Mouse (Mus musculus): ENCODE results near the gene Sept9. TPM values are rescaled to one million over a fixed set of nuclear protein-coding genes. Genes with fewer than 3 reads are reported as not detected.
A peak's percentile ranks its signal among the peaks of the same experiment; 100 is the strongest.

Sept9 gene
- polyA plus RNA-seq, 1 experiment from 2014 or later = 135 TPM

GRCm38 (mm10) chr11:117204606-117205005 lies 5.1 kb downstream of the Sept9 start:
- H3K9ac ChIP-seq = no peak overlapping the region
- H3K4me3 ChIP-seq = no peak overlapping the region
- H3K36me3 ChIP-seq = no peaks in the 10 kb centered on the region
- ATAC-seq (ENCODE audit: insufficient number of reproducible peaks, low FRiP score, low TSS enrichment, low read depth) = no peak
- peaks cover 2% of the 10 kb centered on the region; the same call in 1 of the 2 replicates for H3K27me3 ChIP-seq
- H3K27ac ChIP-seq = no peak overlapping the region
- H3K4me1 ChIP-seq = peaks cover 79% of the 10 kb centered on the region
- 86% methylated on average over 8 of the region's 8 CpGs for WGBS
- H3K9me3 ChIP-seq = no peaks in the 10 kb centered on the region
- H3K4me2 ChIP-seq = no peak overlapping the region

GRCm38 (mm10) chr11:117205042-117205441 lies 5.6 kb downstream of the Sept9 start:
- 61% methylated on average over 6 of the region's 6 CpGs for WGBS

GRCm38 (mm10) chr11:117205447-117205846 lies 6.0 kb downstream of the Sept9 start:
- H3K4me3 ChIP-seq = no peak overlapping the region
- no peaks in the 10 kb centered on the region for H3K36me3 ChIP-seq
- H3K4me2 ChIP-seq = no peak overlapping the region
- no peaks in the 10 kb centered on the region for H3K27me3 ChIP-seq
- 80% methylated on average over 9 of the region's 9 CpGs for WGBS
- H3K4me1 ChIP-seq = peaks cover 71% of the 10 kb centered on the region
- H3K27ac ChIP-seq = no peak overlapping the region
- no peak for ATAC-seq (ENCODE audit: insufficient number of reproducible peaks, low FRiP score, low TSS enrichment, low read depth)
- no peaks in the 10 kb centered on the region for H3K9me3 ChIP-seq
- H3K9ac ChIP-seq = no peak overlapping the region

More at GRCm38 (mm10) chr11:117205042-117205441, 5.6 kb downstream of the Sept9 start:
- H3K36me3 ChIP-seq = no peaks in the 10 kb centered on the region
- peaks cover 75% of the 10 kb centered on the region for H3K4me1 ChIP-seq
- H3K27me3 ChIP-seq = no peaks in the 10 kb centered on the region
- H3K9ac ChIP-seq = no peak overlapping the region
- H3K27ac ChIP-seq = no peak overlapping the region
- no peaks in the 10 kb centered on the region for H3K9me3 ChIP-seq
- no peak overlapping the region for H3K4me2 ChIP-seq
- ATAC-seq (ENCODE audit: insufficient number of reproducible peaks, low FRiP score, low TSS enrichment, low read depth) = no peak
- no peak overlapping the region for H3K4me3 ChIP-seq

GRCm38 (mm10) chr11:117207436-117207835 lies 8.0 kb downstream of the Sept9 start:
- H3K4me2 ChIP-seq = no peak overlapping the region
- no peak overlapping the region for H3K9ac ChIP-seq
- peaks cover 52% of the 10 kb centered on the region for H3K4me1 ChIP-seq
- no peaks in the 10 kb centered on the region for H3K9me3 ChIP-seq
- 77% methylated on average over 5 of the region's 5 CpGs for WGBS
- no peak overlapping the region for H3K4me3 ChIP-seq
- ATAC-seq (ENCODE audit: insufficient number of reproducible peaks, low FRiP score, low TSS enrichment, low read depth) = no peak
- H3K36me3 ChIP-seq = no peaks in the 10 kb centered on the region
- H3K27me3 ChIP-seq = no peaks in the 10 kb centered on the region
- no peak overlapping the region for H3K27ac ChIP-seq

DNA sequence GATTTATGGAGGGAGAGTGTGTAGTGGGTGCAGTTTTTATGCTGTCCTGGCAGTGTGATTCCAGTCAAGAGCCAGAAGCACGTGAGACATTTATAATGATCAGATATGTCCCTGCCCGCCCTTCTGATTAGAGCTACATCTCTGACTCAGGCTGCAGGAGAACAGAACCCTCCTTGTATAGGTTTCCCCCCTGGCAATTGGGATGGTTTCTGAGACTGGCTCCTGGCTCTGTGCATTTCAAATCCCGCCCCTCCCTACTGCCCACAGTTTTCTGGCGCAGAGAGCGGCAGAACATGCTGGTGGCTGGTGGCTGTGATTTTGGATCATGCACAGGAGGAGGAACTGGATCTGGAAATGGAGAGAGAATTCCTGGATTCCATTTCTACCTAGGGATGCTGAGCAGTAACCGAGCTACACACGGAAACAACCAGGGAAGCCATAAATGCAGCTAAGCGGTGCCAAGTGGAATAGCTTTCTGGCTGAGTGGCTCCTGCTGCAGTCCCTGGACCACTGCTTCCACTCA lies 8.8 kb downstream of the Sept9 start:
- Histone ChIP-seq H3K36me3 (no peaks in the 10 kb centered on the region), H3K27me3 (no peaks in the 10 kb centered on the region), H3K27ac (peak overlapping the region; percentile 84), H3K4me1 (peaks cover 46% of the 10 kb centered on the region), H3K4me2 (no peak overlapping the region), H3K4me3 (no peak overlapping the region), H3K9ac (no peak overlapping the region), H3K9me3 (no peaks in the 10 kb centered on the region)
- no peak for ATAC-seq (ENCODE audit: insufficient number of reproducible peaks, low FRiP score, low TSS enrichment, low read depth)
- 34% methylated on average over 8 of the region's 8 CpGs for WGBS

- Histone ChIP-seq H3K4me2 (no peak overlapping the region), H3K36me3 (no peaks in the 10 kb centered on the region), H3K9ac (no peak overlapping the region), H3K4me1 (0 out of 2 replicates have a peak, but pooled peaks cover 8% of the 10 kb centered on the region), H3K27ac (peak overlapping the region; percentile 3; the same call in 1 of the 2 replicates), H3K9me3 (no peaks in the 10 kb centered on the region), H3K4me3 (no peak overlapping the region), H3K27me3 (no peaks in the 10 kb centered on the region)
- no peak for ATAC-seq (ENCODE audit: insufficient number of reproducible peaks, low FRiP score, low TSS enrichment, low read depth)
- WGBS = 57% methylated on average over 2 of the region's 2 CpGs
Observed at GRCm38 (mm10) chr11:117216713-117217112, 17.3 kb downstream of the Sept9 start.

DNA sequence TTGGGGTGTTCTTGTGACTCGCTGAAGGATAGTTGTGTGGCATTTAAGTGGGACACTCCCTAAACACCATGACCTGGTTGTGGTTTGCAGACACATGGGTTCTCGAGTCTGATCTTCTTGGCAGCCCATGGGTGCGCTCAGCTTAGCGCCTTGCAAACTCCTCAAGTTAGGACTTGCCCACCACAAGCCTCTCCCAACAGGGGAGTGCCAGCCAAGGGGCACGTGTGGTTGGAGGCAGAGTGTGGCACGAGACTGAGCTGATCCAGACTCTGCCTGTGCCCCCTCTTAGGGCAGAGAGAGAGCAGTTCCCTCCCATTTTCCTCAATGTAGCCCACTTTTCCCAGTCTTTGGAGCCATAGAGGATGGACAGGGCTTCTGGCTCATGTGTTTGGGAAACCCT lies 18.6 kb downstream of the Sept9 start:
- H3K27me3 ChIP-seq = no peaks in the 10 kb centered on the region
- no peak overlapping the region for H3K4me3 ChIP-seq
- no peaks in the 10 kb centered on the region for H3K9me3 ChIP-seq
- no peaks in the 10 kb centered on the region for H3K36me3 ChIP-seq
- H3K4me2 ChIP-seq = no peak overlapping the region
- 85% methylated on average over 6 of the region's 6 CpGs for WGBS
- no peak overlapping the region for H3K9ac ChIP-seq
- no peak overlapping the region for H3K27ac ChIP-seq
- ATAC-seq (ENCODE audit: insufficient number of reproducible peaks, low FRiP score, low TSS enrichment, low read depth) = no peak
- 0 out of 2 replicates have a peak, but pooled peaks cover 8% of the 10 kb centered on the region for H3K4me1 ChIP-seq

GRCm38 (mm10) chr11:117218498-117218897 lies 19.0 kb downstream of the Sept9 start:
- ATAC-seq (ENCODE audit: insufficient number of reproducible peaks, low FRiP score, low TSS enrichment, low read depth) = no peak
- 81% methylated on average over 6 of the region's 6 CpGs for WGBS
- no peak overlapping the region for H3K27ac ChIP-seq

GRCm38 (mm10) chr11:117220777-117221176 lies 21.3 kb downstream of the Sept9 start:
- H3K4me2 ChIP-seq = no peak overlapping the region
- 85% methylated on average over 8 of the region's 8 CpGs for WGBS
- H3K4me1 ChIP-seq = 0 out of 2 replicates have a peak, but pooled peaks cover 15% of the 10 kb centered on the region
- no peak overlapping the region for H3K9ac ChIP-seq
- no peaks in the 10 kb centered on the region for H3K36me3 ChIP-seq
- H3K9me3 ChIP-seq = no peaks in the 10 kb centered on the region
- H3K4me3 ChIP-seq = no peak overlapping the region
- ATAC-seq (ENCODE audit: insufficient number of reproducible peaks, low FRiP score, low TSS enrichment, low read depth) = no peak
- H3K27ac ChIP-seq = no peak overlapping the region
- H3K27me3 ChIP-seq = no peaks in the 10 kb centered on the region

More at GRCm38 (mm10) chr11:117218498-117218897, 19.0 kb downstream of the Sept9 start:
- no peak overlapping the region for H3K9ac ChIP-seq
- H3K4me2 ChIP-seq = no peak overlapping the region
- H3K27me3 ChIP-seq = no peaks in the 10 kb centered on the region
- H3K9me3 ChIP-seq = no peaks in the 10 kb centered on the region
- H3K4me1 ChIP-seq = 0 out of 2 replicates have a peak, but pooled peaks cover 8% of the 10 kb centered on the region
- no peaks in the 10 kb centered on the region for H3K36me3 ChIP-seq
- H3K4me3 ChIP-seq = no peak overlapping the region

DNA sequence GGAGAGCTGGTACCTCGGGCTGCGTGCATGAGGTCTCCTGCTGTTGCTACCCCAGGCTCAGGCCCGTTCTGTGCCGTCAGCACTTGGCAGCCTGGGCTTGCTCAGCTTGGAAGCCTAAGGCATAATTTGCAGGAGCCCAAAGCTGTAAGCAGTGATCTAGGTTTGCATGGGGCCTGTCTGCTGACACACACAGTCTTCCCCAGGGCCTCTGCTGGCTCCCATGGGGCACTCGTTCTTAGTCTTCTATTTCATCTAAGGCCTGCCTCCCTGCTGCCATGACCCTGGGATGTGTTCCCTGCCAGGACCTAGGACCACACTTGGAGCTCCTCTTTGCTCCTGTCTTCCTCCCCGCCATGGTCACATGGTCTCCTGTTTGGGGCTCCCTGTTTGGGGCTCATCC lies 21.7 kb downstream of the Sept9 start:
- H3K4me3 ChIP-seq = no peak overlapping the region
- no peak overlapping the region for H3K4me2 ChIP-seq
- WGBS = 64% methylated on average over 6 of the region's 6 CpGs
- no peak overlapping the region for H3K9ac ChIP-seq
- no peaks in the 10 kb centered on the region for H3K36me3 ChIP-seq
- ATAC-seq (ENCODE audit: insufficient number of reproducible peaks, low FRiP score, low TSS enrichment, low read depth) = no peak
- H3K27ac ChIP-seq = no peak overlapping the region
- H3K9me3 ChIP-seq = no peaks in the 10 kb centered on the region
- H3K27me3 ChIP-seq = no peaks in the 10 kb centered on the region
- peaks cover 17% of the 10 kb centered on the region; the same call in 1 of the 2 replicates for H3K4me1 ChIP-seq

GRCm38 (mm10) chr11:117222899-117223298 lies 23.4 kb downstream of the Sept9 start:
- no peak for ATAC-seq (ENCODE audit: insufficient number of reproducible peaks, low FRiP score, low TSS enrichment, low read depth)
- Histone ChIP-seq H3K36me3 (no peaks in the 10 kb centered on the region), H3K9me3 (no peaks in the 10 kb centered on the region), H3K4me2 (no peak overlapping the region), H3K9ac (no peak overlapping the region), H3K27me3 (no peaks in the 10 kb centered on the region), H3K4me1 (peaks cover 16% of the 10 kb centered on the region), H3K27ac (no peak overlapping the region), H3K4me3 (no peak overlapping the region)
- 63% methylated on average over 8 of the region's 8 CpGs for WGBS

DNA sequence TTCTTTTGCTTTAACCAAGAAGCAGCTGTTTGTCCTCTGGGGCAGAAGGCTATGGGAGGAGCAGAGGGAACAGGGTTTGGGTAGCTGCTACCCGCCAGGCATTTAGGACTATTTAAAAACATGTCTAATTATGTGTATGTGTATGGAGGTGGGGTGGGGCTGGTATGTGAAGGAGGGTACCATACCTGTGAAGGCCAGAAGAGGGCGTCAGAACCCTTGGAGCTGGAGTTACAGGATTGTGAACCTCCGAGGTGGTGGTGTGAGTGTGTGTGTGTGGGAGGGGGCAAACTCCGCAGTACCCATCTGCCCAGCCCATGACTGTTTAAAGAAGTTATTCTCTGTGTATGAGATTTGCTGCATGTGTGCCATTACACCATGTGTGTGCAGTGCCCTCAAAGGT lies 25.3 kb downstream of the Sept9 start:
- H3K27me3 ChIP-seq = no peaks in the 10 kb centered on the region
- WGBS = 49% methylated on average over 4 of the region's 4 CpGs
- H3K27ac ChIP-seq = no peak overlapping the region
- no peaks in the 10 kb centered on the region for H3K36me3 ChIP-seq
- H3K4me3 ChIP-seq = no peak overlapping the region
- no peak for ATAC-seq (ENCODE audit: insufficient number of reproducible peaks, low FRiP score, low TSS enrichment, low read depth)
- H3K9ac ChIP-seq = no peak overlapping the region
- H3K9me3 ChIP-seq = no peaks in the 10 kb centered on the region
- peaks cover 21% of the 10 kb centered on the region for H3K4me1 ChIP-seq
- no peak overlapping the region for H3K4me2 ChIP-seq
